Mouse (Mus musculus) spleen, postnatal 10 days (tissue): ENCODE results near the gene Aqp3.

ENCODE experiments used
- DNase-seq, 2 experiments: peaks; one replicate each; pipeline ENCODE4 v3.0.0; 2021 to 2022; ENCODE audit warnings: low spot score in 2 of 2

The Aqp3 gene

GRCm38 (mm10) chr4:41063894-41064673 is 33.9 kb downstream of the Aqp3 start:
- peak in 1 of 2 experiments; percentile 46 for DNase-seq

GRCm38 (mm10) chr4:41063351-41063750 is 34.6 kb downstream of the Aqp3 start:
- DNase-seq = no peak

GRCm38 (mm10) chr4:41057361-41057760 is 40.6 kb downstream of the Aqp3 start:
- DNase-seq = no peak

GRCm38 (mm10) chr4:41056742-41057332 is 41.1 kb downstream of the Aqp3 start:
- no peak for DNase-seq

GRCm38 (mm10) chr4:41056253-41056652 is 41.7 kb downstream of the Aqp3 start:
- no peak for DNase-seq

DNA sequence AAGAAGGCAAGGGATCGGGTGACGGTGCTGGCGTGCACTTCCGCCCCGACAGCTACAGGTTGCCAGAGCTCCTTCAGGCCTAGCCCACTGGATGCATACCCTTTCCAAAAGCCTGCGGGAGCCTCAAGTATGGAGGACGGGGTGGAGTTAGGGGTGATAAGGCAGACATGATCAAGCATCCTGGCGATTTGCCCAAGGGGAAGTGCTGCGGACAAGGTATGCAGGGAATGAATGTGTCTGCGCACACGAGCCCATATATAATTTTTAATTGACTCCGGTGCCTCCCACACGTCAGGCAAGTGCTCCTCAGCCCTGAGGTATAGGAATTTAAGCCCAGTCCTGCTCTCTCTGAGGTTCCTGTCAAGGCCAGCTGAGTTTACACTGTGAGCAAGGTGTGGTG is 42.9 kb downstream of the Aqp3 start:
- DNase-seq = peak in 1 of 2 experiments; percentile 25

- DNase-seq = no peak
These were observed 46.2 kb downstream of the Aqp3 start for GRCm38 (mm10) chr4:41051781-41052180.

- peak; percentile 73 to 90 for DNase-seq
These were observed 47.0 kb downstream of the Aqp3 start for GRCm38 (mm10) chr4:41050726-41051675.

GRCm38 (mm10) chr4:41048926-41049325 is 49.1 kb downstream of the Aqp3 start:
- no peak for DNase-seq

DNA sequence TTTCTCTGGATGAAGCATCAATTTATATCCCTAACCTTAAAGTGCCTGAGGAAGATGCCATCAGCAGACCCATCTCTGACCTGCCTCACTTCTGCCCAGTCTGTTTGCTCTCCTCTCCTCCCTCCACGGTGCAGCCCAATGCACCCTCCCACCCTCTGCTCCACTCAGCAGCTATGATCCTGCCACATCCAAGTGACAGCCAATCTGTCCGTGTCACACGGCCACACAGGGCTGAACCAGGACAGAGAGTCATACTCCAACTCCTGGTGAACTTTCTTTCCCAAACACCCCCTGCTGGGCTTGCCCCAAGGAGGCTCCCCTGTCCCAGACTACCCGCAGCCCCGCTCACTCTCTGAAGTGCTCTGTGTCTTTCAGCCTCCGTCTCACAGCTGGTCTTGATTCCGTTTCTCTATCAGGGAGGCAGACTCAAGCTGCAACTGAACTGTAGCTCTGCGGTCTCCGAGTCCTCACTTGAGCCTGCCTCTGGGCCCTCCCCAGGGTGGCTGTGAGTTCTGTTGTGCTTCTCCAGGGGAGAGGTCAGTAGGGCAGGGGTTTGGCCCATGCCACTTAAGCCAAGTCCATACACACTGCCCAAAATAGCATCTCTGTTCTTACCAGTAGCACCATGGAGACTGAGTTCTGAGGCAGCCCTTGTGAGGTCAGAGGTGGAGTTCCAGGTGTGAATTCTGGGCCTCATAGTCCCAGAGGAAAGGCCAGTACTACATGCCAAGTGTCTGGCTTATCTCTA is 50.3 kb downstream of the Aqp3 start, which contains the start of gene Aqp7:
Aqp7 (minus strand) TSS at position 616 of the 748 bp plus-strand sequence.
- DNase-seq = no peak

DNA sequence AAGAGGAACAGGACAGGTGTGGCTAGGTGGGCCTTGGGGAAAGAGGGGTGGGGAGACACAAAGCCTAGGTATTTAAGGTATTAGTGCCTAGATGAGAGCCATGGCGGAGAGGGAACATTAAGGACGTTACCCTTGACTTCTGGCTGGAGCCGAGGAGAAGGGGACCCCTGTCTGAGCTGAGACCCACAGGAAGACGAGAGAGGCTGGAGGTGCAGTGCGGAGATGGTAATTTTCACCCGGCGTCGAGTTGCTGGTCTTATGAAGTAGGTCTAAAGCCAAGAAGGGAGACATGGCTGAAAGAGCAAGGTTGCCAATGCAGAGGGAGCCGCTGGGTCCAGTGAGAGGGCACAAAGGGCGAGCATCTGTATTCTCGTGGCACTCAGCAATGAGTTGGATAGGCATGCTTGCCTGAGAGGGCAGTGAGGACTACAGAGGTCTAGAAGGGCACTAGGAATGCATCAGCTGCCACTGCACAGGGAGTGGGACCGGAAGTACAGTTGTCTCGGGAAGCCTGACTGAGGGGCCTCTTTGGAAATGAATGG is 51.7 kb downstream of the Aqp3 start:
- no peak for DNase-seq

DNA sequence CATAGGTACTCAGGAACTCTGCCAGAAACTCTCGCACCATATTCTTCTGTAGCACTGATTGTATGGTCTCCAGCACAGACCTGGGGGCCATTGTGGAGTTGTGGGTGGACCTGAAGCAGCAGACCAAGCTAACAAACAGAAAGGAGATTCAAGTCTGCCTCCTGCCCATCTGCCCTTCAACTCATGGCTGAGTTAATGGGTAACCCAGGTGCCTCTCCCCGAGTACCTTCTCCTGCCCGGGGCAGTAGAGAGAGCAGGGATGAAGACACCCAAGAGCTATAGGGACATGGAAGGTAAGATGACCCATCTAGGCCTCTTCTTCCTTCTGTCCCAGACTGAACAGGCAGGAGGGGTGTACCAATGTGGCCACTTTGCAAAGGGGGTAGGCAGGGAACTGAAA is 52.7 kb downstream of the Aqp3 start:
- no peak for DNase-seq

DNA sequence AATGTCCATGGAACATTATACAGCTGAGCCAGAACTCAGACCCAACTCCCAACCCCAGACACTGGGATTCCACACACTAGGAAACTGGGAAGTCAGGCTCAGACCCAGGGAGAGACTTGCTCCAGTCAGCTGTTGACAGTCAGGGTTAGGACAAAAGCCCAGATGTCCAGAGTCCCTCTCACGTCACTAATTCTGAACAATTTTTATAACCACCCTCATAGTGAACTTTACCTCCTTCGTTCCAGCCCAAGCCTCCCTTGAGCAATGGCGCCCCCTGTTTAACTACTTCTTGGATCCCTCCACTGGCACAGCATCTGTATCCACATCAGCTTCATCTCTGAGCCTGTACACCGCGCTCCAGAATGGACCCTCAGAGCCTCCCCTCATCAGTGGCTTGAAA is 54.0 kb downstream of the Aqp3 start:
- no peak for DNase-seq

GRCm38 (mm10) chr4:41042880-41043279 is 55.1 kb downstream of the Aqp3 start:
- DNase-seq = no peak
